Mouse (Mus musculus) cerebellum, adult 9-11 months (tissue): ENCODE measurements at regions not wholly inside any gene's neighbourhood (a gene's known extent, or its start where the extent isn't known, plus 50 kb on each side); places are given as distances from the start of the nearest gene placed in this dataset.

Source experiments
- DNase-seq: peaks from one replicate; pipeline ENCODE4 v3.0.0; 2022

DNA sequence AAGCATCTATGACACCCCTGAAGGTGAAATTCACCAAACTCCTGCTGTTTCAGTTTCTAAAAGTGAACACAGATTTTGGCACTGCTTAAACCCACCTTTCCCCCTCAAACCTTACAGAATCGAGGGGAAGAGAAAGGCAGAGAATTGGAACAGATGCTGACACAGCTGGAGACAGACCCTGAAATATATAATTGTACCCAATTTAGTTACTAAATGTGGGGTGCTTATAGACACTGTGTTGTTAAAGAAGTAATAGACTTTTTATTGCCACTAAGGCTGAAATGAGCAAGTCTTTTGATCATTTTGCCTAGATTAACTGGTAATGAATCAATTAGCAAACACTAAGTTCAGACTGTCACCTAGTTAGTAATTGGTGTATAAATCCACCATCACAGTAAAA, 341.8 kb upstream of the Fam98a start:
- DNase-seq: no peak

- no peak for DNase-seq
Observed at GRCm38 (mm10) chr17:75892156-75892555, 340.4 kb upstream of the Fam98a start.

- DNase-seq: no peak
Observed at GRCm38 (mm10) chr17:75891564-75891963, 339.8 kb upstream of the Fam98a start.

- DNase-seq: no peak
Observed at GRCm38 (mm10) chr17:75877848-75878247, 326.1 kb upstream of the Fam98a start.

GRCm38 (mm10) chr17:75876895-75877294, 325.1 kb upstream of the Fam98a start:
- DNase-seq: no peak

DNA sequence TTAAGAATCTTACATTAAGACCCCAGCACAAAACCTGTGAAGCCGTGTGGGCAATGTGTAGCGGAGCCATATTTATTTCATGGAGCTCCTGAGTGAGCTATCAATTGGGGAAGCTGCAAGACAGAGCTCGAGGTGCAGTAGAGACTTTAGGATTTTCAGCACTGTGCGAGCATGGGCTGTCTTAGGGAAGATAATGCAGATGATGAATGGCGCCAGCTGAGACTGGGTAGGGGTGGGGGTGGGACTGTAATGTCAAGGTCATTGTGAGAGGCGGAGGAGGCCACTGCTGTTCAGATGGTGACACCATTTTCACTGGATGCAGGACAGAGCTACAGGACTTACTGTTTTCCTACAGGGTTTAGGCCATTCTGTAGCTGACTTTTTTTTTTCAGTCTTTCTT, 322.8 kb upstream of the Fam98a start:
- no peak for DNase-seq

GRCm38 (mm10) chr17:75870492-75870891, 318.7 kb upstream of the Fam98a start:
- peak; percentile 7 for DNase-seq

DNA sequence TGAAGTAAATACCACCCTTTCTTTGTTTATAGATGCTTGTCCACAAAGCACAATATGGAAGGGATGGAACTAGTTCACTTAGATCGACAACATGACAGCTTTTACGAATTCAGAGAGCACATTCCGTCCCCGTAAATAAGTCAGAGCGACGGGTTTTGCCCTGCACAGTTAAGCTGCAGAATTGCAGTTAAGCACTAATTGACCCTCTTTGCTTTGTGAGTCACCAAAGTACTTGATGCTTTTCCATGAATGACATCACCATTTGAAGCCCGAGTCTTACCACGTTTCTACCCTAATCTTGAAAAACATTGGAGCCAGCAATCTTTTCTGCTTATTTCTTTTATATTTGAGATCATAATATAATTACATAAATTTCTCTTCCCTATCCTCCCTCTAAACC, 305.3 kb upstream of the Fam98a start:
- DNase-seq: no peak

DNA sequence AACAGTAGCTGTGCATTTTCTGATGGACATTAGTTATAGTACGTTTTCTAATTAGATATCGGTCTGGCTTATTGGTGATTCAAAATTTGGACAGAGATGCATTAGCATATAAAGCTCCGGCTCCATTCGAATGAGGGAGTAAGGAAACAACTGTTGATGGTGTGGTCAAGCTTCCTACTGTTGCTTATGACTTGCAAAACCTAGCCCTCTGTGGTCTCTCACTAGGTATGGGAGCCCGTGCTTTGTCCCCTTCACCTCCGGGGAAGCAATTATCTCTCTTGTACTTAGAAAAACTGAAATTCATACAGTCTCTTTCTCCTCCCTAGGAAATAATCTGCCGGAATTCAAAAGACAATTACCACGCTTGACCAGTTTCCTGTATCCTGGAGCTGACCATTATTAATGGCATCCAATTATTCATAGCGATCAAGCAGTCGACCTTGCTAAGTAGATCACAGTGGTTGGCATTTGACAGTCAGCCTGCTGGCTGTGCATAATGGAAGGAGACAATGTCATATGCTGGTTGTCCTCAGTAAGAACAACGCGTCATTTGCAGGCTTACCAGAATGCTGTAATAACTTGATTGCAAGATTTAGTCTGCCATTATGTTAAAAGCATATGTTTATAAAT, 264.4 kb upstream of the Fam98a start:
- no peak for DNase-seq

DNA sequence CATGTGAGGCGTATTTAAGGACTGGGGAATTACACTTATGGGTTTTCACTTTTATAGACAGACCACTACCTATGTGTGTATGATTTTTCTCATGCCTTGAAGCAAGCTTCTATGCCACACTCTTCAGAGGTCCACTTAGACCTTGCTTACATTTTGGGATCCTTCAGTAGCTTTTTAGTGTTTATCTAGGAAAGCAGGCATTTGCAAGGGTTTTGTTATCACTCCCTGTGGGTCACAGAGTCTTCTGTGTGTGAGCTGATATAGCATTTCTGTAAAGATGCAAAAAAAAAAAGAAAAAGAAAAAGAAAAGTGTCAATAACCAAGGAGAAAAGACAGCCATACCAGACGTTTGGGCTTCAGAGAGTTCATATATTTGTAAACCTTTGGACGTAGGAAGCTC, 260.4 kb upstream of the Fam98a start:
- no peak for DNase-seq

DNA sequence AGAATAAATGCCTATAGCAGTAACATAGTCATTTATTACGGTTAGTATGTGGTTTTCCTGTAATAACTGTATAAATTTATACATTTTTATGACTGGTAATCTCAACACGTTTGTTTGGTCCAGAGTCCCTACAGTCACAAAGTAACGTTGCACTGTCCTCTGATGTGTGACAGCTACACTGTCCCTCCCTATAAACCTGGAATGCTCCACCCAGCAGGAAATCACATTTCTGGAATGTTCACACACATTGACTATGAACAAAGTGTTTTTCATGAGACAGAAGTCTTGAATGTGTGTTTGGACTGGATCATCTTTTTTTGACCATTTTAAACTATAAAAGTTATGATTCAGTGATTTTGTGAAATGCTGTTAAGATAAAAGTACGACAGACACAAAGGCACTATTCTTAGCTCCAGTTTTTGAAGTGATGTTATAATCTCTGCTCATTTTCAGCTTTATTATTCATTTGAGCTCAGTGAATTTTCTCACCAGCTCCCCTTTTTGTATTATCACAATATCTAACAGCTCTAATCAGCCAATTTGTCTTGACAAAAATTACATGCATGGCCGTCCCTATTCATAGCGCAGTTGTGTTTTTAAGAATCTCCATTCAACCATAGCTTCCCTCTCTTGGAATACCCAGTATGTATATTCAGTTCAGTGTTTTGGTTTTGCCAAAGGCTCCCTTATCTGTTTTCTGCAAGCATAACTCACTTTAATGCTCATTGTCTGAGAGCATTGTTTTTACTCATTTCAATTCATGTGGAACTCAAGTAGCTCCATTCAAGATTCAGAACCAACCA, 257.0 kb upstream of the Fam98a start:
- DNase-seq: no peak

DNA sequence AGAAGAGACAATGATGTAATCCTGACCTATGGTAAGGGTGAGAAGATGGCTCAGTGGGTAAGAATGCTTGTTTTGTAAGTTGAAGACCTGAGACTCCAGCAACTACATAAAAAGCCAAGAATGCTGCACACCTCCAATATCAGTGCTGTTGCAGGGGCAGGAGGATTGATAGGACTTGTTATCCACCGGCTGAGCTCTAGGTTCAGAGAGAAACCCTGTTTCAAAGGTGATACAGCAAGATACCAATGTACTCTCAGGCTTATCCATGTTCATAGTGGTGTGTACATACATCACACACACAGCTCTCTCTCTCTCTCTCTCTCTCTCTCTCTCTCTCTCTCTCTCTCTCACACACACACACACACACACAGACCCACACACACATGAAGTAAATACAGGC, 256.3 kb upstream of the Fam98a start:
- no peak for DNase-seq

DNA sequence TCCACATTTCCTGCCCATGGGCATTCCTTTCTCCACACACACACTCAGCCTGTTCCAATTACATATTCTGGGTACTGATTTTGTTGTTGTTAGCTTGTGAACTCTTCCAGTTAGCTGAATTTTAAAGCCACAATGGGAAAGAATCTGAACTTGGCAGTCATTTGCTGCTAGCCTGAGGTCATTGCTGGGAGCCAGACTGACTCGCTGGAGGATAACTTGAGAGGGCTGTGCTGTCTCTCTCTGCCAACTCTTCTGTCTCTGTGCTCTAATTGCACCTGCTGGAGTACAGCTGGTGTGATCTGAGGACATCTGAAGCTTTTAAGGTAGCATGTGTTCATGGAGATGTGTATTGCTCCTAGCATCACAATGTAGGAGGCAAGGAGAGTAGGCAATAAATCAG, 252.6 kb upstream of the Fam98a start:
- no peak for DNase-seq

DNA sequence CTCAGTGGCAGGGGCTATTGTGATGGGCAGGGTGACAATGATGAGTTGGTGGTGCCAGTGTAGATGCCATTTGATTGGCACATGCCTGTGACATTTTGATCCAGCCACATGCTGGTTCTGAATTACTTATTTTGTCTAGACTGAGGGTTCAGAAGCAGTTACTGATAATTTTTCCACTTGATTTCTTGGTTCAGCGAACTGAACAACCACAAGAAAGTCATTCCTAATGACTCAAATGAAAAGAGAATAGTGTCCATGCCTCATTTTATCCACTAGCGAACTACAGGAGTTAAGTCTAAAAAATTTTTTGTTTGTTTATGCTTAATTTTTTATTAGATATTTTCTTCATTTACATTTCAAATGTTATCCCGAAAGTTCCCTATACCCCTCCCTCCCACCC, 244.6 kb upstream of the Fam98a start:
- DNase-seq: no peak

DNA sequence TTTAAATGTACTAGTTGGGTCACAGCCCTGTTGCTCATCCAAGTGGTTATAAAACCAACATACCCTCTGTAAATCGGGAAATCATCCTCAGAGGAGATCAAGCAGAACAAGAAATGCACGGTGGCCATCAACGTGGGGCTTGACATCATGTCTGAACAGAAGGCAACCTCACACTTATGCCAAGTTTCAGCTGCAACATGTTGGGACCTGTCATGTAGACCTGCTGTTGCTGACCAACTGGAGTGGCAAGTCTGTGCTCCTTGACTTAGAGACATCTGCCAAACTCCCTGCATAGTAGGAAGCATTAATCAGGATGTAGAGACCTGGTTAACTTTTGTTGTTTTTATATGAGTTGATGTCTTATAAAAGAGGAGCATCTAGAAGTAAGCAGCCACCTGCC, 244.0 kb upstream of the Fam98a start:
- no peak for DNase-seq

- DNase-seq: no peak
Observed at GRCm38 (mm10) chr17:75779770-75780169, 228.0 kb upstream of the Fam98a start.

- DNase-seq: no peak
Observed at GRCm38 (mm10) chr17:75776611-75777010, 224.9 kb upstream of the Fam98a start.

DNA sequence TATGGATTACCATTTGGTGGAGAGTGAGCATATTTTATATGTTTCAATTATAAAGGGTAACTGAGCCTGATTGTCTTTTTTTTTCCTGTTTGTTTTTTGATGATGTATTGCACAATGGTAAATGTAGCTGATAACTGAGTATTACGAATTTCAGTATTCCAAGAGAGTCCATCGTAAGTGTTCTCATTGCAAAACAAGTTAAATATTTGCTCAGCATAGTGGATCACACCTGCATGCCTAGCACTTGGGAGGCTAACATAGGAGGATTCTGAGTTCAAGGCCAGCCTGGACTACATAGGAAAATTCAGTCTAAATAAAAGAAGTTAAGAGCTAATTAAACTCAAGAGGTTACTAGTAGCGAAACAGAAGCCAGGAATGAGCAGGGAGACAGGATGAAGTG, 223.8 kb upstream of the Fam98a start:
- DNase-seq: no peak

- no peak for DNase-seq
Observed at GRCm38 (mm10) chr17:75772861-75773260, 221.1 kb upstream of the Fam98a start.

DNA sequence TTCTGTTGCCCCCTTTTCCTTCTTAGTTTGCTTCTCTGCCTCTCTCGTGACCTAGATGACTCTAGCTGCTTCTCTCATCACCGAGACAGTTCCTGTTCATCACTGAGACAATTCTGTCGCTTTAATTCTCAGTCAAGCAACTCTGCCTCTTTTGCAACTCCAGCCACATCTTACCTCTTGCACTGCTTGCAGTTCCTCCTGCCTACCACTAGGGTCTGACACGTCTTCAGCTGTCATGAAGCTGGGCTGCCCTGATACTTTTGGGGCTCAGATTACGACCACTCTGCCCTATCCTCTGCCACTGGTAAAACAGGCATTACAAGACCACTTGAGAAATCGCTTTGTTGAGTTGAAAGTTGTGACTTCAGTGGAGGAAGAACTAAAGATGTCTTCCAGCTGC, 216.9 kb upstream of the Fam98a start:
- DNase-seq: no peak

DNA sequence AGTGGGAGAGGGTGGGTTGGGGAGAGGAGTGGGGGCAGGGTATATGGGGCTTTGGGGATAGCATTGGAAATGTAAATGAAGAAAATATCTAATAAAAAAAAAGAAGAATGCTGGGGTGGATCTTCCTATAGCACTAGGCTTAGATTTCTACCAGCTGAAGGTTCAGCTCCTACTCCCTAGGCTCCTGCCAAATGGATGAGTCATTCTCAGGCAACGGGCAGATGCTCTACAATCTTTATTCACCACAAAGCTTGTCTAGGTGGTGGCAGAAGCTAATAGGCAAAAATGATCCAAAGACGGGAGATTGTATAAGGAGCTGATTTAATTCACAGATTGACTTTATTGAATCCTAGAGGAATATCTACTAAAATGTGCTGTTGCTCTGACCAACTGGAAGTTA, 211.6 kb upstream of the Fam98a start:
- no peak for DNase-seq

DNA sequence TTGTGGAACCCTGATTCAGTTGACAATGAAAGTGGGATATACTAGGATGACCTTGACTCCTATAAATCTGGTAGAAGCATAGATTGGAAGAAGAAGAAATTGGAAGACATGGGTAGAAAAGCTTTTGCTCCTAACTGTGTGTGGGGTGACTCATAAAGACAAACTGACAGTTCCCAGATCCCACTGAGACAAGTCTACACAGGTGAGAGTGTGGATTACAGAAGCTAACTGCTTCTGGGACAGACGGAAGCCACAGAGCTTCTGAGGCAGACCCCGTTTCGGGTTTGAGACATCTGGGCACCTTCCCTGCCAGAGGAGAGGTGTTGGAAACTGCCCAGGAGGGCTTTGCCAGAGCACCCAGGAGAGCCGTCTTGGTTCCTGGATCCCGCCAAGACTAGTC, 204.7 kb upstream of the Fam98a start:
- DNase-seq: no peak

- DNase-seq: no peak
Observed at GRCm38 (mm10) chr17:75716458-75716857, 164.7 kb upstream of the Fam98a start.

DNA sequence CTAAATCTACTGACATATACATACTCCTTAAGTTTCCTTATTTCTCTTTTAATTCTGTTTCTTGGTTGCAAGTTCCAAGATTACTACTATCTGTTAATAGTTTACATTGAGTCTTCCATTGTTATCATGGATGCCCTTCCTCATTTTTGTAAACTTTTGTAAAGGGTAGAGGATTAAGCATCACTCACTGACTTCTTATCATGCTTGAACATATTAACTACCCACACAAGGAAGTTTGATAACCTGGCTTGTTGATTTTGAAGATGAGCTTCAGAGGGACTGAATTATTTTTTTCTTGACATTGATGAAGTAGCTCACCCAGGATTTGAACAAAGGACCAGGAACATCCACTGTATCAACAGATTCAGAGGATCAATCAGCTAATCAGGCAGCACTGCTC, 162.8 kb upstream of the Fam98a start:
- DNase-seq: no peak

GRCm38 (mm10) chr17:75714059-75714458, 162.3 kb upstream of the Fam98a start:
- no peak for DNase-seq
